Mouse (Mus musculus) midbrain, embryonic 15.5 days (tissue): ENCODE data around the gene Kptn. TPM values are rescaled to one million over a fixed set of nuclear protein-coding genes. Genes with fewer than 3 reads are reported as not detected.
A peak's percentile ranks its signal among the peaks of the same experiment; 100 is the strongest.

Experiments used
- ATAC-seq: fragments of 200-750 bp; cut with Nextera tagmentation; replicated peaks from 2 replicates; pipeline ENCODE4 v1.8.0; 2017; ENCODE audit warnings: moderate TSS enrichment
- H3K27ac ChIP-seq: fragments of 300-500 bp; sonication (generic); 2 replicates; pipeline ENCODE4 v1.5.1; 2015; ENCODE audit warnings: mild to moderate bottlenecking, inconsistent platforms
- H3K27me3 ChIP-seq: fragments of 300-500 bp; sonication (generic); replicated peaks from 2 replicates; pipeline ENCODE4 v1.6.1; 2015; ENCODE audit warnings: inconsistent platforms
- H3K36me3 ChIP-seq: fragments of 300-500 bp; sonication (generic); replicated peaks from 2 replicates; pipeline ENCODE4 v1.6.1; 2015; ENCODE audit warnings: inconsistent platforms
- H3K4me1 ChIP-seq: fragments of 300-500 bp; sonication (generic); 2 replicates; pipeline ENCODE4 v1.6.1; 2015; ENCODE audit warnings: inconsistent platforms
- H3K4me2 ChIP-seq: fragments of 300-500 bp; sonication (generic); 2 replicates; pipeline ENCODE4 v1.6.1; 2015; ENCODE audit warnings: inconsistent platforms, mild to moderate bottlenecking, moderate library complexity
- H3K4me3 ChIP-seq: fragments of 300-500 bp; sonication (generic); 2 replicates; pipeline ENCODE4 v1.5.1; 2015; ENCODE audit warnings: mild to moderate bottlenecking, inconsistent platforms
- H3K9ac ChIP-seq: fragments of 300-500 bp; sonication (generic); 2 replicates; pipeline ENCODE4 v1.6.1; 2015; ENCODE audit warnings: mild to moderate bottlenecking, inconsistent platforms
- H3K9me3 ChIP-seq: fragments of 300-500 bp; sonication (generic); 2 replicates; pipeline ENCODE4 v1.6.1; 2016; ENCODE audit warnings: inconsistent platforms
- WGBS: fragments of 180-500 bp; shearing (Covaris S2); methylation state at CpG from one replicate; pipeline ENCODE4 v1.1.7; 2015; ENCODE audit warnings: mixed read lengths; 5-methylcytosine and 5-hydroxymethylcytosine counted together
- polyA plus RNA-seq: library from polyadenylated mRNA; unstranded; fragments of >200 nt; fragmentation: Nextera tagmentation; extraction: Ambion mirVana; gene quantifications from 2 replicates; pipeline ENCODE4 v1.2.1, GENCODE M21; 2015

The Kptn gene
- polyA plus RNA-seq, 1 experiment from 2014 or later: 55.1 TPM

DNA sequence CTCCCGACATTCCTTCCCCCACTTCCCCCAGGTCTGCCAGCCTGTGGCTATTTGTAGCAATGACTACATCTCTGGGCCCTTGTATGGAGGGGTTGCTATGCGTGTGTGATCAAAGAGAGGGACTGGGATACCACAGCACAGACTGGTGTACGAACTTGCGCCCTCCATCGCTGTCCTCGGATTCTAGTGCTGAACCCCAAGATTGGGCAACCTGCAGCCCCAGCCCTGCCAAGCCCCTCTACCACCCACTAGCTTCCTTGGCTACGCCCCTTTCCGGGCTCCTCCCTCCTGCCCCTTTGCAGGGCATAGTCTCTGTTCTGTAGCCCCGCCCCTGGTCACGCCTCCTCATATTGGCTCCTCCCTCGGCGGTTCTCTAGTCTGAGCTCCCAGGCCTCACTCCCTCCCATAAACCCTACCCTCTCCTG is 9.7 kb downstream of the Kptn start, which contains the start of gene Slc8a2:
Gene Slc8a2 (plus strand): TSS at position 406 of the 425 bp plus-strand sequence.
- Histone ChIP-seq H3K9me3 (no peaks in the 10 kb centered on the region), H3K4me3 (peak within 1 kb of the TSS; percentile 64), H3K9ac (peak within 1 kb of the TSS; percentile 78), H3K27ac (peak within 1 kb of the TSS; percentile 80), H3K27me3 (no peaks in the 10 kb centered on the region), H3K36me3 (0 out of 2 replicates have a peak, but pooled peaks cover 6% of the 10 kb centered on the region), H3K4me1 (peaks cover 57% of the 10 kb centered on the region), H3K4me2 (peak within 1 kb of the TSS; percentile 73)
- 2% methylated on average over 12 of the region's 12 CpGs for WGBS
- peak; percentile 89 for ATAC-seq

DNA sequence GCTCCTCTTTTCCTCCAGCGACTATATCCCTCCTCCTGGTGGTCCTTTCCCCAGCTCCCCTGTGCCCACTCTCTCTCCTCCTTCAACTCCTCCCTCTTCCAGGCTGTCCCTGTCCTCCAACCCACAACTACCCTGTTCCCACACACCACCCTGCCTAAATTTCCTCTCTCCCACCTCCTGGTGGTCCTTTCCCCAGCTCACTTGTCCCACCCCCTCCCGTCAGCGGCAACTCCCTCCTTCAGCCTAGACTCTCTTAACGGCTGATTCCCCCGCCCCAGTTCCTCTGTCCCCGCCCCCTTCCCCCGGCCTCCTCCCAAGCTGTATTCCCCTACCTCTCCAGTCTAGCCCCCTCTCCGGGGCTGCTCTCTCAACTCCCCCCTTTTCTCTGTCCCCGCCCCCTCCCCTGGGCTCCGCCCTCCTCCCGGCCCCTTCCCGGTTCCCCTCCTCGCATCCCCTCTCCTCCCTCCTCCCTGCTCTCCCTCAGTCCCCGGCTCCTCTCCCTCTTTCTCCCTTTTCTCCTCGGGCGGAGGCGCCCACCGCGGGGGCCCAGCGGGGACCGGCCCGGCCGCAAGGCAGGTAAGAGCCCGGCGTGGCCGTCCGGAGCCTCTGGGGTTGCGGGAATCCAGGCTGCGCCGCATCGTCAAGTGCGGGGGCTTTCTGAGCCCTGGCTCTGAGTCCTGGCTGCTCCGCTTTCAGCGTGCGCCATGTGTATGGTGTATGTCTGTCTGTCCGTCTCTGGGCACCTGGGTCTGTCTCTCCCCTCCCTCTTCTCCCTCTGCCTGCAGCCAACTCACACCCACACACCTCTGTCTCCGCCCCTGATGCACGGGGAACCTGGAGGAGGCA is 10.4 kb downstream of the Kptn start:
- Histone ChIP-seq H3K4me3 (peak overlapping the region; percentile 64), H3K9me3 (no peaks in the 10 kb centered on the region), H3K4me2 (peak overlapping the region; percentile 73), H3K27ac (peak overlapping the region; percentile 80), H3K9ac (peak overlapping the region; percentile 78), H3K36me3 (0 out of 2 replicates have a peak, but pooled peaks cover 6% of the 10 kb centered on the region), H3K27me3 (no peaks in the 10 kb centered on the region), H3K4me1 (peaks cover 64% of the 10 kb centered on the region)
- peak; percentile 79 for ATAC-seq
- under 1% methylated on average over 36 of the region's 38 CpGs for WGBS

DNA sequence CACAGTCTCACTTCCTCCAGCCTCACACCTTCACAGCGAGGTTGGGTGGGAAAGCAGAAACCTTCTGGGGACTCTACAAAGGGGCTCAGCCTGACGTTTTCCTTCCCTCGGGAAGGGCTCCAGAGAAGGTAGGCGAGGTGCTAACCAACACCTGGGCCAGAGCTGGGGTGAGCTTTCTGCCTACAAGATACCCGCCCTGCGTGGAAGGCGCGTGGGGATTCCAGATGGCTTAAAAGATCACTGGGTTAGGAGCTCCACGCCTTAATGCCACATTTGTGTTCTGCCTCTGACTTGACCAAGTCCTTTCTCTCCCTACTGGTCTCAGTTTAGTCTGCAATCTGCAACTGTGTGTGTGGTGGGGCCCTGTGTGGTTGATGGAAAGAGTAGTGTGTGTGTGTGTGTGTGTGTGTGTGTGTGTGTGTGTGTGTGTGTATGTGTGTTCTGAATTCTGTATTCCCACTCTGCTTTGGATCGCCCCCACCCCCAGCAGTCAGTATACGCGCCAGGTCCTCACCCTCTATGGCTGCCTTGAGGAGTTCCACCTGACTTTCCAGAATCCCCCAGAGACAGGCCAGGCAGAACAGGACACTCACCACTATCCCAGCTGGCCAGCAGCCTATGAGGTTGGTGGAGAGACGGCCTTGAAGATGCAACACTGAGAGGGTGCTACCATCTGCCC is 11.4 kb downstream of the Kptn start:
- H3K4me1 ChIP-seq: peaks cover 67% of the 10 kb centered on the region
- WGBS: 33% methylated on average over 13 of the region's 13 CpGs
- peak overlapping the region; percentile 78 for H3K9ac ChIP-seq
- H3K4me2 ChIP-seq: peak overlapping the region; percentile 73
- H3K4me3 ChIP-seq: peak overlapping the region; percentile 64
- peak overlapping the region; percentile 80; the same call in 1 of the 2 replicates for H3K27ac ChIP-seq
- H3K36me3 ChIP-seq: 0 out of 2 replicates have a peak, but pooled peaks cover under 1% of the 10 kb centered on the region
- H3K9me3 ChIP-seq: no peaks in the 10 kb centered on the region
- ATAC-seq: no peak
- no peaks in the 10 kb centered on the region for H3K27me3 ChIP-seq

DNA sequence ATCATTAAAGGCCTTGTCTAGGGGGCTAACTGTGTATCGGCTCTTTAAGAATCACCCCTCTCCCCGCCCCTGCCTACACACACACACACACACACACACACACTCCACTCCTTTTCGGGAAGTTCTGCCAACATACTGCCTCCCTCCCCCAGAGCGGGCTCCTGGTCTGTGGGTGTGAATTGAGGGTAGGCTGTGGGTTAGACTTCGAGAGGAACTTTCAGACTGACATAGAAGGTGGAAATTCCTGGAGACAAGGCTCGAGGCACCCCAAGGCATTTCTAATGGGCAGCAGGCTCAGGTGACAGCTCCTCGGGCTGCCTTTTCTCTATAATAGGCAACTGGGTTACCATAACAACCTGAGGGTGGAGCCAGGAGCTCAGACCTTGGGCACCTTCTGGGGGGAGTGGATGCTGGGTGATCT is 12.5 kb downstream of the Kptn start:
- Histone ChIP-seq H3K4me2 (peak overlapping the region; percentile 73), H3K36me3 (no peaks in the 10 kb centered on the region), H3K9me3 (no peaks in the 10 kb centered on the region), H3K9ac (no peak overlapping the region; the same call in 1 of the 2 replicates), H3K4me3 (peak overlapping the region; percentile 2; the same call in 1 of the 2 replicates), H3K27ac (no peak overlapping the region), H3K4me1 (peaks cover 67% of the 10 kb centered on the region), H3K27me3 (no peaks in the 10 kb centered on the region)
- WGBS: 10% methylated on average over 7 of the region's 7 CpGs
- ATAC-seq: no peak

- Histone ChIP-seq H3K36me3 (no peaks in the 10 kb centered on the region), H3K9me3 (no peaks in the 10 kb centered on the region), H3K27ac (no peak overlapping the region), H3K4me3 (no peak overlapping the region), H3K4me2 (no peak overlapping the region), H3K9ac (no peak overlapping the region), H3K4me1 (peaks cover 67% of the 10 kb centered on the region), H3K27me3 (no peaks in the 10 kb centered on the region)
- 69% methylated on average over 3 of the region's 3 CpGs for WGBS
- no peak for ATAC-seq
Observed at GRCm38 (mm10) chr7:16132926-16133325, 13.2 kb downstream of the Kptn start.

- Histone ChIP-seq H3K4me2 (no peak overlapping the region), H3K4me1 (peaks cover 60% of the 10 kb centered on the region), H3K27me3 (no peaks in the 10 kb centered on the region), H3K36me3 (no peaks in the 10 kb centered on the region), H3K4me3 (no peak overlapping the region), H3K9ac (no peak overlapping the region), H3K27ac (no peak overlapping the region), H3K9me3 (no peaks in the 10 kb centered on the region)
- ATAC-seq: no peak
- 92% methylated on average over 9 of the region's 9 CpGs for WGBS
Observed at GRCm38 (mm10) chr7:16133691-16134090, 14.0 kb downstream of the Kptn start.

GRCm38 (mm10) chr7:16134951-16135392 is 15.3 kb downstream of the Kptn start:
- Histone ChIP-seq H3K4me1 (peaks cover 51% of the 10 kb centered on the region), H3K27me3 (no peaks in the 10 kb centered on the region), H3K9me3 (no peaks in the 10 kb centered on the region), H3K27ac (peak overlapping the region; percentile 62), H3K4me2 (peak overlapping the region; percentile 26; the same call in 1 of the 2 replicates), H3K36me3 (no peaks in the 10 kb centered on the region), H3K9ac (no peak overlapping the region), H3K4me3 (no peak overlapping the region)
- WGBS: 19% methylated on average over 7 of the region's 7 CpGs
- ATAC-seq: peak; percentile 37

DNA sequence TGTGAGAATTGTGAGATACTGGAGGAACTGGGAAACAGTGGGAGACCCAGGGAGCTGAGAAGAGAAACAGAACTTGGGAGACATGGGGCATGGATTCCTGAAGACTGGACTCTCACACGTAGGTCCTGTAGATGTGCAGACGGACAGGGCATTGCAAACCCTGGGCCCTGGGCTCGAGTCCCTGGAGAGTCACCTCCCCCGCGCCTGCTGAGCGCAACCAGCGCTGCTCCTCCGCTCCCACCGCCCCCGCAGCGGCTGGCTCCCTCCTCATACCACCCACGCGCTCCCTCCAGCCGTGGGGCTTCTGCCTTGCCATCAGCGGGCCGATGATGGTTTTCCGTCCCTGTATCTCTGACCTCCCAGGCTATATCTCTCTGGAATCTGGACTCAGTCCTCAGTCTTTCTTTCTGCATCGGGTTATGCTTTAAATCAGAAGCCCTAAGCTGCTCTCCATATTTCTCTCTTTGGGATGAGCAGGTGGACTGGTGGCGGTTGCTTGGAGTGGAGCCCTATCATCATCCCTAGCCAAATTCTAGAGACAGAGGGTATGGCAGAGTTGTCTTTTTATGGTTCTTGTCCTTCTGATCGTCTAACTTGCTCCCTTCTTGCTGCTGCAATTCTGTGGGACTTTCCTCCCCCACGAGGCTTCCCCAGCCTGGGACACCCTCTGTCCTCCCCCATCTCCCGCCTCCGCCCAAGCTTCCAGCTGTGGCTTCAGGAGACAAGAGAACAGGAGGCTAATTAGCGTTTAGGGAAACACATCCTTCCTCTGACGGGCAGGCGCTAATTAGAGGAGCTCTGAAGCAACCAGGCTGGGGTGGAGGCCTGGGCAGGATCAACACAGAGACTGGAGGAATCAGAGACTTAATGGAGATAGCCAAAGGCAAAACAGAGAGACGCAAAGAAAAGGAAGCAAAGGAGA is 27.1 kb downstream of the Kptn start:
- H3K36me3 ChIP-seq: no peaks in the 10 kb centered on the region

GRCm38 (mm10) chr7:16147643-16148042 is 27.9 kb downstream of the Kptn start:
- no peak overlapping the region for H3K27ac ChIP-seq
- no peak overlapping the region for H3K4me3 ChIP-seq
- ATAC-seq: no peak
- H3K36me3 ChIP-seq: no peaks in the 10 kb centered on the region
- no peaks in the 10 kb centered on the region for H3K9me3 ChIP-seq
- 17% methylated on average over 15 of the region's 15 CpGs for WGBS
- peaks cover 8% of the 10 kb centered on the region for H3K4me1 ChIP-seq
- H3K4me2 ChIP-seq: no peak overlapping the region
- H3K9ac ChIP-seq: no peak overlapping the region
- no peaks in the 10 kb centered on the region for H3K27me3 ChIP-seq

More for the DNA sequence above, 27.1 kb downstream of the Kptn start:
- H3K9me3 ChIP-seq: no peaks in the 10 kb centered on the region
- 35% methylated on average over 27 of the region's 27 CpGs for WGBS
- no peak for ATAC-seq
- H3K4me3 ChIP-seq: no peak overlapping the region
- H3K9ac ChIP-seq: no peak overlapping the region
- H3K4me2 ChIP-seq: no peak overlapping the region
- H3K27me3 ChIP-seq: no peaks in the 10 kb centered on the region
- peaks cover 8% of the 10 kb centered on the region for H3K4me1 ChIP-seq
- H3K27ac ChIP-seq: no peak overlapping the region

DNA sequence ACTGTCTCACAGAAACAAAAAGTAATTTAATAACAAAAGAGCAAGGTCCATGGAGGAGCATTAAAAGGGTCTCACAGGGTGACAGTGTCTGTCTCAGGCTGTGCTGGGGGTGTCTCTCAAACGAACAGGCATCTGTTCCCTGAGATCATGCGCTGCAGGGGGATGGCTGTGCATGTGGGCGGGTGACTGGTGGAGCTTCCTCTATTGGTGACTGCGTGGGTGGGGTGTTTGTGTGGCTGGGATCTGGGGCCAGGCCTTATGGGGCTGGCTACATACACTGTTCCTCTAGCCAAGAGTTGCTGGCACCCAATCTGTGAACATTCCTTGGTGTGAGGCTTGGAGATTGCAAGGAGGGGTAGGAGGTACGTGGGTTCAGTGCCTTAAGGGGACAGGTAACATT is 29.5 kb downstream of the Kptn start:
- Histone ChIP-seq H3K4me2 (no peak overlapping the region), H3K9me3 (no peaks in the 10 kb centered on the region), H3K27ac (no peak overlapping the region), H3K4me3 (no peak overlapping the region), H3K4me1 (peaks cover 8% of the 10 kb centered on the region), H3K27me3 (no peaks in the 10 kb centered on the region), H3K9ac (no peak overlapping the region), H3K36me3 (no peaks in the 10 kb centered on the region)
- 59% methylated on average over 5 of the region's 5 CpGs for WGBS
- no peak for ATAC-seq

- Histone ChIP-seq H3K27me3 (no peaks in the 10 kb centered on the region), H3K4me2 (no peak overlapping the region), H3K27ac (no peak overlapping the region), H3K4me1 (peaks cover 8% of the 10 kb centered on the region), H3K4me3 (no peak overlapping the region), H3K9ac (no peak overlapping the region), H3K9me3 (no peaks in the 10 kb centered on the region), H3K36me3 (no peaks in the 10 kb centered on the region)
- ATAC-seq: no peak
- 77% methylated on average over 9 of the region's 9 CpGs for WGBS
Observed at GRCm38 (mm10) chr7:16150191-16151145, 30.8 kb downstream of the Kptn start.
